Comparison of ENCODE assay signal across 8 mouse cellular contexts in genomic region chr7:118304812-118305211, GRCm38 (mm10).
DNase-seq lines count a peak whose midpoint lies in the region; ATAC-seq lines count a peak whose summit lies in the region.

No protein-coding gene starts in this region.

- H3K4me1 ChIP-seq in hindbrain, embryonic 16.5 days (ENCODE audit: control insufficient read depth, insufficient read depth, low read depth, low read length) = no peaks in the 10 kb centered on the region

- H3K9me3 ChIP-seq in hindbrain, embryonic 16.5 days (ENCODE audit: control insufficient read depth, low read length) = no peaks in the 10 kb centered on the region

- peak overlapping the region; percentile 25; the same call in 1 of the 2 replicates for H3K4me2 ChIP-seq in hindbrain, embryonic 16.5 days (ENCODE audit: low read length)

- H3K36me3 ChIP-seq in hindbrain, embryonic 16.5 days (ENCODE audit: control insufficient read depth, insufficient read depth, low read length) = no peaks in the 10 kb centered on the region

- no peak overlapping the region for H3K27ac ChIP-seq in hindbrain, embryonic 16.5 days (ENCODE audit: low read depth, low read length)

- ATAC-seq in hindbrain, embryonic 16.5 days = peak; percentile 77
- ATAC-seq in megakaryocyte-erythroid progenitor cell, adult 5-6 weeks (replicated peaks; ENCODE audit: low FRiP score, low TSS enrichment, poor library complexity, severe bottlenecking) = peak; percentile 92

- no peak overlapping the region for H3K9ac ChIP-seq in hindbrain, embryonic 16.5 days (ENCODE audit: low read depth, low read length)

- no peak overlapping the region for H3K4me3 ChIP-seq in hindbrain, embryonic 16.5 days (ENCODE audit: low read length)

- no peaks in the 10 kb centered on the region for H3K27me3 ChIP-seq in hindbrain, embryonic 16.5 days (replicated peaks; ENCODE audit: control insufficient read depth, insufficient read depth, low read length)

- peak; percentile 80 for DNase-seq in R1 (ENCODE audit: low read depth, low spot score)
- DNase-seq in cerebellum, adult 8-10 months = peak; percentile 79
- peak; percentile 31 to 91 for DNase-seq in frontal cortex, adult 2 months (ENCODE audit: extremely low spot score in 1 of 2, low spot score in 1 of 2)
- peak; percentile 71 to 79 for DNase-seq in layer of hippocampus, postnatal 36 days
- peak; percentile 60 for DNase-seq in right cerebral cortex, postnatal 25 days
- peak; percentile 83 for DNase-seq in urinary bladder, postnatal 25 days (ENCODE audit: low spot score)

- WGBS in hindbrain, embryonic 16.5 days = under 1% methylated on average over 8 of the region's 8 CpGs
